Mouse (Mus musculus): ENCODE results near the gene Pnpt1.
A peak's percentile ranks its signal among the peaks of the same experiment; 100 is the strongest.

Pnpt1 gene

GRCm38 (mm10) chr11:29130385-29131355, at the start of gene Pnpt1:
Gene Pnpt1, plus strand, starts transcription at chr11:29130744.
- peak; percentile 94 for DNase-seq (ENCODE audit: low read depth, low spot score)

GRCm38 (mm10) chr11:29092403-29092802, 38.1 kb upstream of the Pnpt1 start:
- DNase-seq (ENCODE audit: low read depth, low spot score) = no peak

GRCm38 (mm10) chr11:29098926-29099325, 31.6 kb upstream of the Pnpt1 start:
- no peak for DNase-seq (ENCODE audit: low read depth, low spot score)

GRCm38 (mm10) chr11:29129862-29130384, 621 bp upstream of the Pnpt1 start:
- DNase-seq (ENCODE audit: low read depth, low spot score) = peak; percentile 14

GRCm38 (mm10) chr11:29140671-29141070, 10.1 kb downstream of the Pnpt1 start:
- DNase-seq (ENCODE audit: low read depth, low spot score) = no peak

GRCm38 (mm10) chr11:29148901-29149300, 18.4 kb downstream of the Pnpt1 start:
- DNase-seq (ENCODE audit: low read depth, low spot score) = no peak

- DNase-seq (ENCODE audit: low read depth, low spot score) = no peak
Observed at GRCm38 (mm10) chr11:29163569-29163968, 33.0 kb downstream of the Pnpt1 start.

GRCm38 (mm10) chr11:29171959-29172391, 41.4 kb downstream of the Pnpt1 start:
- peak; percentile 73 for DNase-seq (ENCODE audit: low read depth, low spot score)

GRCm38 (mm10) chr11:29172563-29173124, 42.1 kb downstream of the Pnpt1 start, which contains the start of gene Ppp4r3b:
Gene Ppp4r3b, plus strand, starts transcription at chr11:29172890.
- peak; percentile 99 for DNase-seq (ENCODE audit: low read depth, low spot score)

GRCm38 (mm10) chr11:29173125-29173631, 42.6 kb downstream of the Pnpt1 start:
- DNase-seq (ENCODE audit: low read depth, low spot score) = peak; percentile 87

- no peak for DNase-seq (ENCODE audit: low read depth, low spot score)
Observed at GRCm38 (mm10) chr11:29173706-29174436, 43.3 kb downstream of the Pnpt1 start.

GRCm38 (mm10) chr11:29179319-29179718, 48.8 kb downstream of the Pnpt1 start:
- DNase-seq (ENCODE audit: low read depth, low spot score) = no peak

GRCm38 (mm10) chr11:29180657-29181056, 50.1 kb downstream of the Pnpt1 start:
- DNase-seq (ENCODE audit: low read depth, low spot score) = no peak

- no peak for DNase-seq (ENCODE audit: low read depth, low spot score)
Observed at GRCm38 (mm10) chr11:29181751-29182150, 51.2 kb downstream of the Pnpt1 start.

GRCm38 (mm10) chr11:29188981-29189380, 58.4 kb downstream of the Pnpt1 start:
- no peak for DNase-seq (ENCODE audit: low read depth, low spot score)

- DNase-seq (ENCODE audit: low read depth, low spot score) = peak; percentile 22
Observed at GRCm38 (mm10) chr11:29203653-29204052, 73.1 kb downstream of the Pnpt1 start.

- DNase-seq (ENCODE audit: low read depth, low spot score) = no peak
Observed at GRCm38 (mm10) chr11:29209774-29210173, 79.2 kb downstream of the Pnpt1 start.

Measured in ES-CJ7 (cell line).